Mouse (Mus musculus) testis, adult 2 months (tissue): Measurements from ENCODE around the gene Zfp605.

Experiments
- CTCF ChIP-seq: fragments of 200-500 bp; IDR thresholded peaks from 2 replicates; pipeline ENCODE4 v1.5.1; 2012; ENCODE audit warnings: low read depth, mild to moderate bottlenecking, inconsistent platforms, low read length, moderate library complexity; ENCODE audit not compliant: control insufficient read depth, insufficient read depth, insufficient replicate concordance
- POLR2A ChIP-seq: fragments of 200-500 bp; IDR thresholded peaks from 2 replicates; pipeline ENCODE4 v1.6.1; 2012; ENCODE audit warnings: low read depth, mild to moderate bottlenecking, inconsistent platforms, low read length, moderate library complexity; ENCODE audit not compliant: control insufficient read depth

DNA sequence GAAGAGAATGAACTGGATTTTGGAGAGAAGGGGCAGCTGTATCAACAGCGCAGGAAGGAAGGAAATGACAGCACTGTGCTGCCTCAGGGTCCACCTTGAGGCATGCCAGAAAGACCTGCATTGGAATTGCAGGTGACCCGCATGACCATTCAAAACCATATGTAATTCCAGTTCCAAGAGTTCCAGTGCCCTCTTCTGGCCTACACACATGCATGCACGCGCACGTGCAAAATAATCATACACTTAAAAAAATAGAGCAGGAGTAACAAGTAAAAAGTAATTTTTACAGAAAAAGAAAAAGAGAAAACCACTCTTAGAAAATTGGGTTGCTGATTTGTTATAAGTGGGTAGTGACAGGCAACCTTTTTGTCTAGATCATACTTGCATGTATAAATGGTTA lies 33.1 kb downstream of the Zfp605 start:
- TF ChIP-seq CTCF (no peak), POLR2A (no peak)
